Mouse (Mus musculus): Measurements from ENCODE around the gene Lysmd4.

- TF ChIP-seq CTCF (conservative IDR thresholded peaks at IDR 0.05; ENCODE audit: low read length) = no peak
- TF ChIP-seq NANOG (IDR thresholded peaks at IDR 0.05; ENCODE audit: borderline replicate concordance, low read length) = no peak
- TF ChIP-seq POU5F1 (IDR thresholded peaks at IDR 0.05; ENCODE audit: borderline replicate concordance, low read length) = no peak
Measured at GRCm38 (mm10) chr7:67310151-67310550, 87.8 kb downstream of the Lysmd4 start.

Measured in E14TG2a.4 (cell line).